Mouse (Mus musculus) embryo, embryonic 10.5 days (tissue): Measurements from ENCODE around the gene Il31.
"Not testable (repeated sequence)": the region's sequence is repeated elsewhere in the genome, so short reads cannot be mapped to it uniquely, and the experiment has no call there.

Experiments
- DNase-seq: peaks from one replicate; pipeline ENCODE4 v3.0.0-alpha.2; 2015; ENCODE audit warnings: low spot score

The Il31 gene

GRCm38 (mm10) chr5:123489112-123489785, at the start of gene Il31, which contains the start of gene Lrrc43:
Gene Il31, minus strand, starts transcription at chr5:123489489.
Gene Lrrc43, plus strand, starts transcription at chr5:123489305.
- DNase-seq: peak; percentile 72

DNA sequence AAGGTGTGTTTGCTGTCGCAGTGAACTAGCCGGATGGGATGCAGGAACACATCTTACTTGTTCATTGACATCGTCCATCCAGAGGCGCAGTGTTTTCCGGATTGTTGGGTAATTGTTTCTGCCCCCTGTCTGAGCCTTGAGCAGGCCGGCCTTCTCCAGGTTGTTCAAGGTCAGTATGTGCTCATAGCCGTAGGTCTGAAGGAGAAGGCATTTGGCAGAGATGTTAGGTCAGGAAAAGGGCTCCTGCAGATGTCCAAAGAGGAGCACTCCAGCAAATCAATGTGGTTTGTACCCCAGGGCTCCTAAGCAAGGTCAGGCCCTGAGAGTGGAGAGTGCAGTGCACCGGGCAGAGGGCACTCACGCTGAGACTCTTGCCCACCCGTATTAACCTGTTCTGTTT, 44.5 kb upstream of the Il31 start:
- DNase-seq: no peak

DNA sequence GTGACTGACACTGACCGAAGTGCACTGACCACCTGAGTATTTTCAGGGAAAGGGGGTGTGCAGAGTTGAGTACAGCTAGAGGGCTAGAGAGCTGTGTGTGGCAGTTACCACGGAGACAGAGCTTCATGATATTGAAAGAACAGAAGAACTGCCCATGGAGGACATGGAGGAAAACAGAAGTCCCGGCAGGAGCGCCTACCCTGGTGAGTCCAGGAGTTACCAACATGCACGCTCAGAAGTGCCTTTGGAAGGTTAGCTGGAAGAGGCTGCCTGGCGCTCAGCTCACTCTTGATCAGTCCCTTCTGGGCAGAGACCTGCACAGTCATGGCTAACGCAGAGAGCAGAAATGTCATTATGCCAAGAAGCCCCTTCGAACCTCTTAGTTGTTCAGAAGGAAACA, 40.8 kb upstream of the Il31 start:
- no peak for DNase-seq

GRCm38 (mm10) chr5:123528641-123529040, 39.4 kb upstream of the Il31 start:
- no peak for DNase-seq

- DNase-seq: no peak
Observed at GRCm38 (mm10) chr5:123525916-123526495, 36.7 kb upstream of the Il31 start.

- no peak for DNase-seq
Observed at GRCm38 (mm10) chr5:123525281-123525680, 36.0 kb upstream of the Il31 start, which contains the start of gene Gm49027. Gene Gm49027, minus strand, starts transcription at chr5:123525488.

- no peak for DNase-seq
Observed at GRCm38 (mm10) chr5:123524393-123524750, 35.1 kb upstream of the Il31 start.

DNA sequence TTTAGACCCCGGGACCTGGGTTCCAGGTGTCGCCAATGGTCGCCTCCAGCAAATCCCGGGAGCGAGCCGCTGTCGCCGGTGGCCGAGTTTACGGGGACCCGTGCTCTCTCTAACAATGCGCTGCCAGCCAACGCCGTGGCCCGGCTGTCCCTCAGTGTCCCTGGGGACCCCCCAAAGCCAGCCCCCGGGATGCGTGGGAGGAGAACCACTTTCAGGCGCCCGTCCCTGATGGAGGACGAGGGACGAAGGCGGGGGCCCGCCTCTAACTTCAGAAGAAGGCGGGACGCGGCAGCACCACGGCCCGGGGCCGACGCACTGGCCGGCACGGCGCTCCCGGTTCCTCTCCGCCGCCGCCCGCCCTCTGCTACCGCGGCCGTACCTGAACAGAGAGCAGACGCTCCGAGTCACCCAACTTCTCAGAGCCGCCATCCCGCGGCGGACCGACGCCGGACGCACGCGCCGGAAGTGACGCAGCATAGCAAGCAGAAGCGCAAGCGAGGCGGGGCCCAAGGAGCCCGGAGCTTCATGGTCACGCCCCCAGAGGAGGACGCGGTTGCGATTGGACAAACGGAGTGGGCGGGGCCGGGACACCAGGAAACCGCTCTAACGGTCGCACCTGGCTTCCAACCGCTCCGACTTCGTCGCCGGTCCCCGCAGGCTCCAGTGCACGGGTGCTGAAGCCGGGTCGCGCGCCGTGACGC, 34.6 kb upstream of the Il31 start, which contains the start of gene Diablo:
Diablo (minus strand) TSS at position 485 of the 701 bp plus-strand sequence.
- peak; percentile 100 for DNase-seq

DNA sequence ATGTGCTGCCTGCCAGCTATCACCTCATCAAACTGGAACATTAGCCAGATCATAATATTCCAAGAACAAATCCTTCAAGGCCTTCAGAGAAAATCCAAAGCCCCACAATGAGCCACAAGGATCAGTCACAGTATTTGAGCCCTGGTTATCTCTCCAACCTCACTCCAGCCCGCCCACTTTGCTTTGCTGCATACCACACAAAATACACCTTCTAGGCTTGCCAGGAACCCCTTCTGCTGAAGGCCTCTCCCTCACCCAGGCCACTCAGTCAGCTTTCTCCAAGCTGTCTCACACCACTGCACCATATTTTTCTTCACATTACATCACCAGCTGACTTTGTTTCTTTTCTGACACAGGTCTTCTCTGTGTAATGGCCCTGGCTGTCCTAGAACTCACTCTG, 32.9 kb upstream of the Il31 start:
- no peak for DNase-seq

DNA sequence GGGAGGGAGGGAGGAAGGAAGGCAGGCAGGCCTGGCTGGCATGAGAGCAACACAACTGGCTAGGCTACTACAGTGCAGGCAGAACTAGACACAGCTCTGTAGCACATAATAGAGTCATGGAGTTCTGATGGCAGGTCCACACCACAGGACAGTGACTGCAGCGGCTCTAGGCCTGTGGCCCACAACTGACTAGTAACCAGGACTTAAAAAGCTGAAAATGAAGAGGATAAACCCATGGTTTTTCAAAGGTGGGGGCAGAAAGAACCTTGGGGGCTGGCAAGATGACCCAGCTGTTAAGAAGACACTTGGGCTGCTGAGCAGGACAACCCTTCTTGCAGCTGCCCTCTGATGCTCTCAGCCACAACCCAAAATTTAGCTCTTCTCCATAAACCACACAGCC, 32.3 kb upstream of the Il31 start:
- DNase-seq: no peak

GRCm38 (mm10) chr5:123520666-123521065, 31.4 kb upstream of the Il31 start:
- no peak for DNase-seq

DNA sequence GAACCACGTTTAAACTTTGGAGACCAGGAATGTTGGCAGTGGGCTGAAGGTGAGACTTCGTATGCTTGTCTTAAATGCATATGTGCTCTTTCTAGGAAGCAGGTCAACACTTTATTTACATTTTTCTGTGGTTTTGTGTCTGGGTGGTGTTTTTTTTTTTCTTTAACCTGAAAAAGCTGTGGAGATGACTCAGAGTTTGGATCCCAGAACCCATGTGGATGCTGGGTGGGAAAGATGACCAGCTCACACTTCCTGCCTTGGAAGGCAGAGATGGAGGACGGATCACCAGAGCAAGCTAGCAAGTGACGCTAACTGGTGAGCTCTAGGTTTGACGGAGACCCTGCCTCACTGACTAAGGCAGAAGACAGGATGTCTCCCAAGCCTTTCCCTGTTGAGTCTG, 25.6 kb upstream of the Il31 start:
- DNase-seq: no peak

- no peak for DNase-seq
Observed at GRCm38 (mm10) chr5:123512102-123512501, 22.8 kb upstream of the Il31 start.

DNA sequence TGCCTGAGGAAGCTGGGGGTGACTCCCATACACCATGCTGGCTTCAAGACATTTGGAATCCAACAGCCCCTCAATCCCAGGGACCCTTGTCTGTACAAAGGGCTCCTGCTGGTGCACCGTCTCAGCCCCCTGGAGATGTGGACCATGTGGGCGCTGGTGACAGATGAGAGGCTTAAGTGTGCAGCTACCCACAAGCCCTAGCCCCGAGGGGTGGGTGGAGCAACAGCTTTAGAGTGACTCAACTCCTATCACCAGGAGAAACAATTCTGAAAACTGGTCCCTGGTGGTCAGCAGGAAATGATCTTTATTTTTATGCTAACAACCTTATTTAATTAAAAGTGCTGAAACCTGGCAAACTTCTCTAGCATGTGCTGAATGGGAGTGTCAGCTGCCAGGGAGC, 22.1 kb upstream of the Il31 start:
- not testable (repeated sequence) for DNase-seq

DNA sequence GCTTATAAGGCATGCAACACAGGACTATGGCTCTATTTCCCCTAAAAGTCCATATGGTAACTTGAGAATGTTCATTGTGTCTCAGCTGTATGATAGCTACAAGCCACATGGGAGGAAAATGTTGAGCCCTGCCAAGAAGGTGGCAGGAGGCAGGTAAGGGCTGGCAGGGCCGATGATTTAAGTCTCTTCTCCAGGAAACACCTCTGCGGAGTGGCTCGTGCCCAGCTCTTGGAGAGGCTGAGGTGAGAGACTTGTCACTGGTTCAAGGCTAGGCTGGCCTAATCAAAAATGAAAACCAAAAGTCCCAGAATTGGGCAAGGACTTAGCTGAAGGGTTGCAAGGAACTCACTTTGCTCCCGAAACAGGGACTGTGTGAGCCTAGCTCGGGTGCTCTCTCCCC, 20.9 kb upstream of the Il31 start, which contains the start of gene B3gnt4:
B3gnt4 (plus strand) TSS at position 301 of the 400 bp plus-strand sequence.
- no peak for DNase-seq

- peak; percentile 39 for DNase-seq
Observed at GRCm38 (mm10) chr5:123508921-123509320, 19.6 kb upstream of the Il31 start.

DNA sequence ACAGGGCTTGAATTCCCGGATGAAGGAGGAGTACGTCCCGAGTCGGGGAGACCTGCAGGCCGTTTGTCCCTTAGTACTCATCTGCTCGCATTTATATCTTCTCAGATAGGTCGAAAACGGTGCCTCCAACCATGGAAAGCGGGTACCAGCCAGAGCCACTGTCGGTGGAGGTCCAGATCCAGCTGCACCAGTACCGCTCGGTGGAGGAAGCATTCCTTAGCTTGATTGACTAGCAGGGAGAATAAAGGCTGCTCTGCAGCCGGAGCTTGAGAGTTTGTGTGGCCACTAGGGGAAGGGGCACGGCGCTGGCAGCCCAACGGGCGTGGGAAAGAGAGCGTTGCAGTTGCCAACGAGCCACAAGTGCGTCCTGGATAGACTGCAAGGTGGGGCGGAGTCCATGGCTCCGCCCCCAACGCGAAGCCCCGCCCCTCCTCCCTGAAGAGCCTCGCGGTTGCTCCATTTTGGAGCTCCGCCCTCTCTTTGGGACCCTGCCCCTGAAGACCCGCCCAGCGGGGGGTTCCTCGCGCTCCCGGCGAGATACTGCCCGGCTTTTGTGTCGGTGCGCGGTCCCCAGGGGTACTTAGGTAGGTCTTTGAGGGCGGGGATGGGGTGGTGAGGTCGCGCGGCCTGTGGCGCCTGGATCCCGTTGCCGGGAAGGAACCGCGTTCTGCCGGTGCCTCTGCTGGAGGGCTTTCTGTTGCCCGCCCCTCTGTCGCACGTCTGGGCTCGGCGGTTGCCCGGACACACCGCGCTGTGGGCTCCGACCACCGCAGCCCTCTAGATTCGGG, 18.8 kb upstream of the Il31 start:
- DNase-seq: peak; percentile 97

DNA sequence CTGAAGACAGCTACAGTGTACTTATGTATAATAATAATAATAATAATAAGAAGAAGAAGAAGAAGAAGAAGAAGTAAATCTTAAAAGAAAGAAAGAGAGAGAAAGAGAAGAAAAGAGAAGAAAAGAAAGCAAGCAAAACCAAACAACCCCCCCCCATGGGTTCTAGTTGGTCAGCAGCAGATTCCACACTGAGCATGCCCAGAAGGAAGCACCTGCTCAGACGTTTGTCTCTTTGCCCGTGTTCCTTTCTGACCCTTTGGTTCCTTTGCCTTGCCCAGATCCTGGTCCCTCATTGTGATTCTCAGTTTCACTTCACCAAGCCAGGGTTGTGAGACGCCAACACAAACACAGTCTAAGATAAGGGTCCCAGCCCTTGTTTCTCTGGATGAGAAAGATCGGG, 12.7 kb upstream of the Il31 start:
- DNase-seq: no peak

DNA sequence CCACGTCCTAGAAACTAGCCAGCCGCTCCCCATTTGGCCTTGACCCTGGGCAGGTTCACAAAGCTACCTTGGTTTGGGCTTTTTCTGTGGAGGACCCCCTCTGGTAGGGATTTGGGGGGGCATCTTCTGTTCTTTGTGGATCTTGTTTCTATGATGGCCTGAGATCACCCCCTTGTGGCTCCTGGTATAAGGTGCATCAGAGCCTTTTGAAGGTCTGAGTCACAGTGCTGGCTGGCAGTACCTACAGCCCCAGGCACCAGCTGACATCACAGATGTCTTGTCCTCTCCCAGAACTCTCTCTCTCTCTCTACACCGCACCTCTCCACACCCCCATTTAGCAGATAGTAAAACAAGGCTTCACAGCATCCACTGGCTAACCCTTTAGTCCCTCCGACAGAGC, 10.4 kb upstream of the Il31 start:
- DNase-seq: peak; percentile 33

GRCm38 (mm10) chr5:123489935-123490334, 646 bp upstream of the Il31 start:
- DNase-seq: peak; percentile 34

GRCm38 (mm10) chr5:123487659-123488395, 1.5 kb downstream of the Il31 start:
- DNase-seq: no peak

- DNase-seq: no peak
Observed at GRCm38 (mm10) chr5:123473817-123474216, 15.5 kb downstream of the Il31 start.
